Mouse (Mus musculus) heart, postnatal 14 days (tissue): ENCODE results near the gene Psap. TPM values are rescaled to one million over a fixed set of nuclear protein-coding genes. Genes with fewer than 3 reads are reported as not detected.

Source experiments
- DNase-seq, 2 experiments: peaks; one replicate each; pipeline ENCODE4 v3.0.0; 2021 to 2022
- intact Hi-C: fragments of 180-260 bp; cut with DNase I; formaldehyde crosslinking; loops from one replicate; pipeline ENCODE4 v1.15.1; 2025
- total RNA-seq, 2 experiments: library from RNA; stranded (reverse); gene quantifications; 2 replicates each; pipeline ENCODE4 v1.2.3; 2021

Gene Psap
- total RNA-seq, 2 experiments from 2014 or later, result 904 to 976 TPM

DNA sequence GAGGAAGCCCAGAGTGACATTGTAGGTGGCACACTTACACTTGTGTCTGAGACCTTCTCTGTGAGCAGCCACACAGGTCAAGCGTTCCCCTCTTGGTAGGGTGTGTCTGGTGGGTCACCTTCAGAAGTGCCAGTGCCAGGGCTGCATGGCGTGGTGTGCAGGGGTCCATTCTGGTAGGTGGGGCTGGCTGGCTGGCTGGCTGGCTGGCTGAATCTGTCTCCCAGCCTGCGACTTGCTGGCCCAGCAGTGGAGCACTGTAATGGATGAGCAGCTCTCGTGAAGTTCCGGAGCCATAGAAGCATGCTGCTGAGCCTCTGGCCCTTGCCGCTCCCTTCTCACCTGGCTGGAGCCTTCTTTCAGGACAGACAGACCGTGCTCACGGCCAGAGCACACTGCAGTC, 7.8 kb downstream of the Psap start:
- DNase-seq, result no peak
- intact Hi-C loops, result no loop called here

DNA sequence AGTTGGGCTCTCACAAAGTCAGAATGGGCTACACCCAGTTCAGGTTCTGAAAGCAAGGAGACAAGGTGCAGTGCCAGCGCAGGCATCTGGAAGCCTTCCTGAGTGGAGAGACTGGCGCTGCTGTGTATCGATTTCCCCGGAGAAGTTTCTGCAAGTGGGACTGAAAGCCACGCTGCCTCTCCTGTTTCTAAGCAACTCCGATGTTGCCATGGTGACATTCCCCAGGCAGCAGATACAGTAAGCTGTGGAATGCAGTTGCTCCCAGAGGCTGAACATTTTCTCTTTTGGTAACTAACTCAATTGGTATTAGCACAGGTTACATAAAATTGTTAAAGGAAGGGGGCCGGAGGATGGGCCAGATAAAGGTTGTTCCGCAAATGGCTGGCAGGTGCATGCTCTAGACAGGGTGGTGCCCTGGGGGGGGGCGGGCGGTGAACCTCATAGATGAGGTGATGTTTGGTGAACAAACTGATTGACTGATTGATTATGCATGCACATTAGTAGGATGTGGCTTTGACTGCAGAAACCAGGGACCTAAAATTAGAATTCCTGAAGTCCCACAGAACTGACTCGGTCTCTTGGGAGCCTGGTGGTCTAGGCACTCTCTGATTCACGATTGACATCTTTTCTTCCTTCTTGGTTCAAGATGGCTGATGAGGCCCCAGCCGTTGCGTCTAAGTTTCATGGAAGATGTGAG, 8.4 kb downstream of the Psap start:
- peak; percentile 51 to 67 for DNase-seq
- intact Hi-C loops, result no loop called here

DNA sequence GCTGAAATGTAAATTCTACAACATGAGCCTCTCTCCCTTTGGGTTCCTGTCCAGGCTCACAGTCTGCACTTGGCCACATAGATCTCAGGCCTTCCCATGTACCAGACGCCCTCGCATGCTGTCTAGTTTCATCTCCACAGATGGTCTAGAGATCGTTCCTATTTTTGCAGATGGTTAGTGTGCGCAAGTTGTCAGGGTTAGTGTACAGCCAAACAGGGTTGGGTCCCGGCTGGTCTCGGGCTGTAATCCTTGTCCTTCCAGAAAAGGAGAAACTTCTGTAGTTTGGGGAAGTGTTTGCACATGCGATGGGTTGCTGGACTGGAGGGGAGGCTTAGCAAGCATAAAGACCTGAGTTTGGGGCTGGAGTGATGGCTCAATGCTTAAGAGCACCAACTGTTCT, 9.1 kb downstream of the Psap start:
- DNase-seq, result no peak
- intact Hi-C loops, result no loop called here

DNA sequence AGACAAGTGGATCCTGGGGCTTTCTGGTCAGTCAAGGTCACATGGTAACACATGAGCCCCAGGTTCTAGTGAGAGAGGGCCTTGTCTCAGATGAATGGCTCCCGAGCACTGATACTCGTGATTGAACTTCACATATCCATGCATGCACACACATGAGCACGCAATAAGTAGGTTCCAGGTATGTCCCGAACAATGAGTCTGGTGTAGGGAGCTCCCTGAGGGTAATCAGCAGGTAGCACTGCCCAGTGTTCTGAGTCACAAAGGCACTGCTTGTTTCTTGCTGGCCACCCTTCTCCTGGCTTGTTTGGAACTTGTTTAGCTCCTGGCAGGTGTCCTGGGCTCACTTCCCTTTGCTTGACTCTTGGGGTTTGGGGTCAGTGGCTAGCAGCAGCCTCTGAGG, 9.7 kb downstream of the Psap start:
- intact Hi-C loops, result no loop called here
- no peak for DNase-seq

DNA sequence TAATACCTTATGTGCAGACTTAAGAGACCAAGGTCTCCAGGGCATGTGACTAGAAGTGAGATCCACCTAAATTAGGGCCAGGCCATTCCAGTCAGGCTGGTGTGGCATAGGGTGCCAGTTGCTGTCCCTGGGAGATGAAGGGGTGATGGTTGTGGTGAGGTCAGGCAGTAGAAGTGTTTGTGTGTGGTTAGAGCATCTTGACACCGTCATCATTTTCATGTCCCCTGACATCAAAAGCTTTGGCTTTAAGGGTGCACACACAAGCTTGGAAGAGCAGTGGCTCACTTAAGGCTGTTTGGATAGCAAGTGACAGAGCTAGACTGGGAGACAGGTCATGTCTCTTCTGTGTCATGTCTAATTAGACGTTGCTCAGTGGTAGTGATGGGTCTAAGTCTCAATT, 10.3 kb downstream of the Psap start:
- intact Hi-C loops, result no loop called here
- no peak for DNase-seq

DNA sequence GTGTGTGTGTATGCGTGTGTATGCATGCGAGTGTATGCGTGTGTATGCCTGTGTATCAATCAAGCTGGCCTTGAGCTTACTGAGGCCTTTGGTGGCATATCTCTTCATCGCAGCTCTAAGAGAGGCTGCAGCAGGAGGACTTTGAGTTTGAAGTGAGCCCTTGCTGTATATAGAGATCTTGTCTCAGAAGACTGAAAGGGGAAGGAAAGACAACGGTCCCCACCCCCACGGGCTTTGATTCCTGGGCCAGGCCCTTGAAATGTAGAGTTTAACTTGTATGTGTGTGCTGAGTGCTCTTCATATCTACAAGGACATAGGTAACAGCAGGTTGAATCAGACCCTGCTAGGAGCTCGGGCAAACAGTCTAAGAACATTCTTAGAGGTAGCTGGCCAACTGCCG, 11.8 kb downstream of the Psap start:
- no peak for DNase-seq
- intact Hi-C loops, result no loop called here

DNA sequence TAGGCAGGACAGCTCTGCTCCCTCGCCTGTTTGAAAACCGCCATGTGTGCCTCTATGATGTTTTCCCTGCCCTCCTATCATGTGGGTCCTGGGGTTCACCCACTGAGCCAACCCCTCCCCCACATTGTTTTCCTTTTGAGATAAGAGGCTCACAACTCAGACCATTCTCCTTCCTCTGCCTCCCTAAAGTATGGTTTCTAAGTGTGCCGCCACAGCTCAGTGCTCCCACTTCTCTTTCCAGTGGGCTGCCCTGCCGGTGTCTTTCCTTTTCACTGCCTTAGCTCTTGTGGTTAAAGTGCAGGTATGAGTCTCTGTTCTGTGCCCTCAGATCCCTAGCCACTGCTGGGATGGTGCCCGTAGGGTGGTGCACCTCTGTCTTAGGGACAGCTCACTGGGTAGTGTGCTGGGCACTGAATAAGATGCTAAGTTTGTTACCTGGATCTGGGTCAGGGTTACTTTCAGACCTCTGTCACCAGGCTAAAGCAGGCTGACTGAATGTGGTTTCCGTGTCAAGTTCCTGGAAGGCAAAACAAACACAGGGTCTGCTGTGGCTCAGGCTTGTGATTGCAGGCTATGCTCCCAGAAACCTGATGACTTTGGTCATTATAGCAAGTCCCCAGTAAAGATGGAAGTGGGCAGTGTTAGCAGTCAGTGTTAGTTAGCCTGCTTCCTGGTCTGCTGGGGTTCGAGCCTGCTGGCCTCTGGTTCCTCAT, 12.8 kb downstream of the Psap start:
- DNase-seq, result no peak
- intact Hi-C loops, result no loop called here

DNA sequence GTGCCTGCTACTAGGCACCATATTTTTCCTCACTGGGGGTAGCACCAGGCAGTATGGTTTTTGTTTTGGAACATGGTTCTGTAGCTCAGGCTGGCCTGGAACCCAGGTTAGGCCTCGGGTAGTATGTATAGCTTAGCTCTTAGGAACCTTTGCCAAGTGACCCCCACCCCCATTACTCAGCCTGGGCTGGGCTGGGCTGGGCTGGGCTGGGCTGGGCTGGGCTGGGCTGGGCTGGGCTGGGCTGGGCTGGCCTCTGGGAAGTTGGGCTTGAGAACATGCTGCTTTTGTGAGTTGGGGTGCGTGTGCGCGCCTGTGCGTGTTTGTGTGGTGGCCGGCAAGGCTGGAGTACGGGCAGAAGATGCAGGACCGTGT, 13.3 kb downstream of the Psap start:
- intact Hi-C loops, result no loop called here
- DNase-seq, result no peak

DNA sequence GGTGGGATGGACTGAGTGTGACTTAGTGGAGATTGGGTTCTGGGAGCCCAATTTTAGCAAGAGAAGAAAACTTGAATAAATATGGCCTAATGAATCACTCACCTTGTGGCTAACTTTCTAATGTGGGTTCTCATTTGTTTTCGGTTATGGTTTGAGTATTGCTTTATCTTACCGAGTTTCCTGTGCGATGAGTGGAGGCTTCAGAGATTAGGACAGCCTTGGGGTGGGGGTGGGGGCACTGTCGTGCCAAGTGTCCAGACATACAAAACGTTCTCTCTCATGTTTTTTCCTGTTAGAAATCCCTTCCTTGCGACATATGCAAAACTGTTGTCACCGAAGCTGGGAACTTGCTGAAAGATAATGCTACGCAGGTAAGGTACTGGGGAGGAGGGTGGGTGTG, 14.8 kb downstream of the Psap start:
- intact Hi-C loops, result no loop called here
- no peak for DNase-seq

DNA sequence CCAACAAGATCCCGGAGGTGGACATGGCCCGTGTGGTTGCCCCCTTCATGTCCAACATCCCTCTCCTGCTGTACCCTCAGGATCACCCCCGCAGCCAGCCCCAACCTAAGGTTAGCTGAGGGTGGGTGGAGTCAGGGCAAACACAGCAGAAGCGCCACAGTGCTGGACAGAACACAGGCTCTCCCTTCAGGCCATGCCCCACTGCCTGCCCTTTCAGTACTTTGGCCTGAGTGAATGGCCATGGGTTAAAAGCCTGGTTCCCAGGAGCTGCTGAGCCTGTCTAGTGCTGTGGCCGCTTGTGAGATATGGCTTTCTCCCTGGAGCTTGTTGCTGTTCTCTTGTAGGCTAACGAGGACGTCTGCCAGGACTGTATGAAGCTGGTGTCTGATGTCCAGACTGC, 17.2 kb downstream of the Psap start:
- intact Hi-C loops, result no loop called here
- no peak for DNase-seq

DNA sequence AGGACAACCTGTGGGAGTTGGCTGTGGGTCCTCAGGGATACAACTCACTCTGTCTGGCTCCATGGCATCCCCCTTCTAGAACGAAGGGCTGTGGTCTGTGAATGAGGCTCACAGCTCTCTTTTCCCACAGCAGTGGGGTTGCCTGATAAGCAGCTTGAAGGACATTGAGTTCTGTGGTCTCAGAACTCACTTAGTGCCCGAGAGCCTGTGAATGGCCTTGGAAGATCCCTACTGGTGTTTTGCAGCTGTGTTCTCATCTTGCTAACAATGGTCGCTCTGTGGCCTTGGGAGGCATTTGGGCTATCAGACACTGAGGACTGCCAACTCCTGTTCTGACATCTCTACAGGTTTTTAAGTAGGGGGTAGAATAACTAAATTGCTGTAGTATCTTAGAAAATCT, 17.9 kb downstream of the Psap start:
- no peak for DNase-seq
- intact Hi-C loops, result no loop called here

DNA sequence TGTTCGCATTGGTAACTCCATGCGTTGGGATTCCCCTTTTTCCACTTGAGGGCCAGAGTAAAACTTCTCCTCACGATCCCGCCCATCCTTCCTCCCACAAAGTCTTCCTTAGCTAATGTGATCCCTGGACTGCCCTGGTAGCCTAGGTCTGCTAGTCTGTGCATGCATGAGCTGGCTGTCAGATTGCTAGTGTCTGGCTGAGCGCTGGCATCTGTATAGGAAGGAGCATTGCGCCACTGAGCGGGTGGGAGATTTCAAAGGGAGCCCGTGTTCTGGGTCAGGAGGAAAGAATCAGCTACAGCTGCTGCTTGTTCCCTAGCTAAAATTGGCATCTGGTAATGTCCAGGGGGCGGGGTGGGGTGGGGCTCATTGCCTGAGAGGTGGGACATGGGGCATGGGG, 18.6 kb downstream of the Psap start:
- no peak for DNase-seq
- intact Hi-C loops, result no loop called here

DNA sequence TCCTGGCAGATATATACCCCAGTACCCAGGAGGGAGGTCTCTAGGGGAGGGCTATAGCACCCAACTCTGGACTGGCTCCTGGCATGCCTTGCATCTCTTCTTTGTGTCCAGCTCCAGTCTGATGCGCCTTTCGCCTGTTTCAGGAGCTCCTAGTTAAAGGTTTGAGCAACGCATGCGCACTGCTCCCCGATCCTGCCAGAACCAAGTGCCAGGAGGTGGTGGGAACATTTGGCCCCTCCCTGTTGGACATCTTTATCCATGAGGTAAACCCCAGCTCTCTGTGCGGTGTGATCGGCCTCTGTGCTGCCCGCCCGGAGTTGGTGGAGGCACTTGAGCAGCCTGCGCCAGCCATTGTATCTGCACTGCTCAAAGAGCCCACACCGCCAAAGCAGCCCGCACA, 22.2 kb downstream of the Psap start:
- intact Hi-C loops, result no loop called here
- DNase-seq, result no peak

DNA sequence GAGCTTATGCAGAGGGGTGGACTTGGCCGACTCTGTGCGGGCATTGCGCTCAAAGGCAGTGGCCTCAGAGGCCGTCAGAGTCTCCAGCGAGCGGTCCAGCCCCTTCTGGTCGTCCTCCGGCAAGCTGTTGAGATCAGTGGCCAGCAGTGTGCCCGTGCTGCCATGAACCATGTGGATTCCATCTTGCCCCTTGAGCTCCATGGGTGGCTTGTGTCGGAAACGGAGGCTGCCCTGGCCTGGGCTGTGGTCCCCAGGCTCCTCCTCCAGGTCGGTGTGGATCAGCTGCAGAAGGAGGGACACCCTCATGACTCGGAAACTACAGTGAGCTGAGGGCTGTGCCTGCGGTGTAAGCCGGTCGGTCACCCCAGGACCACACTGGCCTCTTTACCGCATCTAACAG, 26.0 kb downstream of the Psap start:
- DNase-seq, result no peak
- intact Hi-C loops, result no loop called here

DNA sequence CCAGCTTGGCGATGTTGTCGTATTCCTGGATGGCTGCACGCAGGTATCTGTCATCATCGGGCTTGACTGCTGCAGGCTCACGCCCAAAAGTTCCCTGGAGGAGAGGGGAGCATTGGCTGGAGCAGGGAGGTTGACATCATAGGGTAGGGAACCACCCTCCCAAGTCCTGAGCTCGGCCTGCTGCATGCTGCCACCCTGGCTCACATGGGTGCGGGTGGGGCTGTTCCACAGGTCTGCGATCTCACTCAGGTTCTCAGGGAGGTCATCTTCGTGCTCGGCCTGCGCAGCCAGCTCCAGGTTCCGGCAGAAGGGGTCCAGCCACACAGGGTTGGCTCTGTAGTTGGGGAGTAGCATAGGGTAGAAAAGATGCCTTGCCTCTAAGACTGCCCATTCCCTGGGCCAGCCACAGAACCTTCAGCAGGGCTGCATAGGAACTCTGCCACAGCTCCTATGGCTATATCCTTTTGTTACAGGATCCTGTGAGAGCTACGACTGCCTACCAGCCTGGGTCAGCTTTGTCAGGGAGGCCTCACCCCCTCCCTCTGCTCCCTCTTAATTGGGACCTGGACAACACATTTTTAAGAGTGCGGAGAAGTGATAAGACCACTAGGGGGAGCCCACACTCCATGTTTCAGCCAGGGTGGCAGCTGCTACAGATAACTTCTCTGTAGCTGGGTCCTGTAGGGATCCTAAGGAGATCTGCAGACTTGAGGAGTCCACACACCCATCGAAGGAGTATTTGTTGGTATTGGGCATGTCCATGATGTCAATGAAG, 27.6 kb downstream of the Psap start:
- intact Hi-C loops, result loop anchor here (1.0 to 5.0 kb wide), 7 partner anchors 42 to 452 kb away; partner anchors contain the start of genes Cdh23 and Vsir
- peak; percentile 71 to 85 for DNase-seq

DNA sequence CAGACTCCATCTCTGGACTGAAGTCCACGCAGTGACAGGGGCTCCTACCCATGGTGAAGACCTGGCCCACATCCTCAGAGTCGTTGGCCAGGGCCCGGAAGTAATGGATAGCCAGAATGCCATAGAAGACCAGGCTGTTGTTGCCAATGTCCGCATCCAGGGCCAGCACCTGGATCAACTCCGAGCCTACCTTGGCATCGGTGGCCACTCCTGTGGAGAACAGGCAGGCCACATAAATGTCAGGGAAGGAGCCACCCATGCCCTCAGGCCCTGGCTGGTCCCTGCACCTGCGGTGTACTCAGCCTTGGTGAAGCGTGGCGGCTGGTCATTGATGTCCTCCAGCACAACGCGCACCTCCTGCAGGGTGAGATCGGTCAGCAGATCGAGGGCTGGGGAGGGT, 33.2 kb downstream of the Psap start:
- intact Hi-C loops, result no loop called here
- no peak for DNase-seq

DNA sequence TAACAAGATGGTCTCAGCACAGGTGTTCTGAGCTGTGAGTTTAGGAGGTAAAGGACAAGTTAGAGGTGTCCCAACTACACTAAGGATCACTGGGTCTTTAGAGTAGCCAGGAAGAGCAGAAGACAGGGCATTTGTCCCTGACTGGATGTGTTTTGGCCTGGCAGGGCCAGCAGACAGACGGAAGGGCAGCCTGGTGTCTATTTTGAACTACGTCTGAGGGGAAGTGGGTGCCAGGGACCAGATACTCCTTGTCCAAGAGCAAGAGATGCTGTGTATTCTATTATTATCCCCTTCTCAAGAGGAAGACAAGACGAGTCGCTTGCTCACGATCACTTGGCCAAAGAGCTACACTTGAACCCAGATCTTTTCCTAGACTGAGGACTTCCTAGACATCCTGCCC, 36.2 kb downstream of the Psap start:
- DNase-seq, result no peak
- intact Hi-C loops, result no loop called here

DNA sequence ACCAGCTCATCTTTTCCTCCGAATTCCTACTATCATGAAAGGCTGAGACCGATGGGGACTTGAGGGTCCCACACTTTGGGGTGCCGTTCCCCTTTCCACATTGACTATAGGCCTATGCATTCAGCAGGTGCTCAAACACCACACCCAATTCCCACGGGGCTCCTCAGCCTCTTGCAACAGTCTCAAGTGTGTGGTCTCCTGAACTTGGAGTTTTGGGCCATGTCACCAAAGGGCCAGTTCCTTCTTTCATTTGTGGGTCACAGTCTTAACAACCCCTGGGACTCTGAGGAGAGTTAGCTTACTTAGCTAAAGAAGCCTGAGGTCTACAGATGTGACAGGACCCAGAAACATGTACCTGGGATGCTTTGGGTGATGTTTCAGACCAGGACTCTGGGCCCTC, 38.7 kb downstream of the Psap start:
- intact Hi-C loops, result no loop called here
- no peak for DNase-seq

DNA sequence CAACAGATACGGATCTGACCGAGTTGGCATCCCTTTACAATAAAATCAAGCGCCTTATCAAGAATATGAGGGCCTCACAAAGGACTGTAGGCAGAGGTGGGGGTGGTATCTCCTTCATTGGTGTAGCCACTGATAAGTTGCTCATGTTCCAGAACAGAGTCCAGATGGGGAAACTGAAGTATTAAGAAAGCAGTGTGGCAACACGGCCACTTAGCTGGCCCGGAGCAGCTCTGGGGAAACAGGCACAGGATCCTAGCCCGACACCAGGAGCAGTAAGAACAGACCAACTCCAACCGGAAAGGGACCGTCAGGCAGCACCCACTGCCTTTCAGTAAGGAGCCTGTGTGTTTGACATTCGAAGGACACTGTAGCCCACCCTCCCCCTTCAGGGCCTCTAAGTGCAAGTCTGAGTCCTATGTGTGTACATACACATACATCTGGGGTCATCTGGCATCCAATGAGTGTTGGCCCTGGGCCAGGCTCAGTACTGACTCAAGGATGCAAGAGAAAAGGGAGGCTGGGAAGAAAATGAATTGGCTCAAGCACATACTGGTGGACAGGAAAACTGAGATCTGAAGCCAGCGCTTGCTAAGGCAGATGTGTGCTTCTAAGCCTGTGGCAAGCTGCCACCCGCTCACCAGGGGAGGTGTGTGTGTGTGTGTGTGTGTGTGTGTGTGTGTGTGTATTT, 51.7 kb downstream of the Psap start:
- intact Hi-C loops, result no loop called here
- DNase-seq, result peak in 1 of 2 experiments; percentile 32

DNA sequence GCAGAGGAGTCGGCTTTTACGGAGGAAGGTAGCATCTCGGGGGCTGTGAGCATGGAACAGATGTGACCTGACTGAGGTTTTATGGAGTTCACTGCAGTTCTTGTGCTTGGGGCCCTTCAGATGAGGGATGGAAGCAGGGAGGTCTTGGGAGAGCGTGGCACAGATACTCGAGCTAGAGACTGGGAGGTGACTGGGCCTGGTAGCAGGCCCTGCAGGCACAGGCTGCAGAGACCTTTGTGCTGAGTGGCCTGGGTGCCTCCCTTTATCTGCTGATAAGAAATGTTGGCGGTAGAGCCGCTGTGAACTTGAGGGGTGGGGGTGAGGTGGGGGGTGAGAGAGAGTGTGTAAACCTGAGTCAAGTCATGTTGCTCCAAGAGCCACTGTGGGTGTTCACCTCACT, 57.2 kb downstream of the Psap start:
- no peak for DNase-seq
- intact Hi-C loops, result no loop called here

DNA sequence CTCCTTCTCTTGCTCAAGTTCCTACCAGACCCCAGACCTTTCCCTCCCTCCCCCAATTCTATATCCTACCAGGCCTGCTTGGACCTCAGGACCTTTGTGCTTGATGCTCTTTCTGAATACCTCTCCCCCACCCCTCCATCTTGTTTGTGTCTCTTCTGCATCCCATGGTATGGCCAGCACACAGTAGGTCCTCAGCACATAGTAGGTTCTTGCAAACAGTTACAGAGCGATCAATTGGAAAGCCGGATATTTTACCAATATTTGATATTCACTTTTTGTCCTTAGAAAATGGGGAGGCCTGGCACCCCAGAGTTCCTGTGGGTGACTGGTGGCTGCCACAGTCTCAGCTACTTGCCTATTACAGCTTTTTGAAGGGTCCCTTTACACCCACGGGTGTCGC, 57.6 kb downstream of the Psap start:
- intact Hi-C loops, result no loop called here
- DNase-seq, result no peak
